Mouse (Mus musculus): ENCODE measurements around the gene Cntd1. TPM values are rescaled to one million over a fixed set of nuclear protein-coding genes. Genes with fewer than 3 reads are reported as not detected.

Gene Cntd1
- total RNA-seq, 4 experiments from 2014 or later, result 0.40 to 0.62 (median 0.57) TPM

DNA sequence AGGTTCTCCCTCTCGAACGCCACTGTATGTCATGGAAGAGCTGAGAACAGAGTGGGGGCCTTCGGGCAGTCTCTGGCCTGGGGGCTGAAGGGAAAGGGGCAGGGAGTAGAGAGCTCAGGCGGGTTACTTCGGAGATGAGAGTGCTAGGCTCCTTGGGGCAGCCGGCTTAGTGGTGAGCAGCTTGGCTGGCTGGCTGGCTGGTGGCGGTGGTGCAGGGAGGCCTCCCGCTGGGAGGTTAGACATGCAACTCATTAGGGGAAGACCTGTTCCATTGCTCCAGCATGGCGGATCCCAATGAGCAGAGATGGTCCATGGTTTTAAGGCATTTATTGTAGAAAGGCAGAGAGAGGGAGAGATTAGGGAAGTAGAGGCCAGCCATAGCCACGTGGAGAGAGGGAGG lies 55.2 kb downstream of the Cntd1 start:
- no peak for DNase-seq

- no peak for DNase-seq
Measured at GRCm38 (mm10) chr11:101334516-101334915, 55.7 kb downstream of the Cntd1 start.

- DNase-seq, result no peak
Measured at GRCm38 (mm10) chr11:101335685-101336084, 56.9 kb downstream of the Cntd1 start.

GRCm38 (mm10) chr11:101338123-101338760 lies 59.4 kb downstream of the Cntd1 start:
- no peak for DNase-seq

Other genes with a start within 250 kb of the Cntd1 start
- gene Naglu, start 209.0 kb upstream of the Cntd1 start, total RNA-seq (2022), result 10 to 100 TPM; 45.3 to 51.8 (median 49.6) TPM
- gene Hsd17b1, start 200.6 kb upstream of the Cntd1 start, total RNA-seq (2022), result 1 to 10 TPM; 1.7 to 2.4 (median 2.0) TPM
- 100 to 1,000 TPM in 2 of 4 experiments, 10 to 100 TPM in 2; 70.8 to 104 (median 89.9) TPM for gene Coasy, start 196.4 kb upstream of the Cntd1 start, total RNA-seq (2022)
- gene Mlx, start 191.7 kb upstream of the Cntd1 start, total RNA-seq (2022), result 10 to 100 TPM; 38.1 to 69.0 (median 47.6) TPM
- gene Psmc3ip, start 183.6 kb upstream of the Cntd1 start, total RNA-seq (2022), result 1 to 10 TPM; 3.6 to 5.9 (median 4.2) TPM
- gene Retreg3, start 159.1 kb upstream of the Cntd1 start, total RNA-seq (2022), result 10 to 100 TPM; 48.0 to 56.4 (median 50.8) TPM
- gene Tubg1, start 159.1 kb upstream of the Cntd1 start, total RNA-seq (2022), result 10 to 100 TPM; 34.2 to 43.3 (median 36.8) TPM
- gene Tubg2, start 123.1 kb upstream of the Cntd1 start, total RNA-seq (2022), result 10 to 100 TPM in 2 of 4 experiments, 1 to 10 TPM in 2; 6.1 to 11.1 (median 9.9) TPM
- 1 to 10 TPM; 5.7 to 7.4 (median 6.4) TPM for gene Cntnap1, start 108.5 kb upstream of the Cntd1 start, total RNA-seq (2022)
- 10 to 100 TPM; 26.9 to 44.3 (median 30.4) TPM for gene Plekhh3, start 107.7 kb upstream of the Cntd1 start, total RNA-seq (2022)
- gene Ccr10, start 103.6 kb upstream of the Cntd1 start, total RNA-seq (2022), result under 1 TPM; 0.15 to 0.70 (median 0.36) TPM
- 10 to 100 TPM; 39.9 to 59.3 (median 47.7) TPM for gene Ezh1, start 52.5 kb upstream of the Cntd1 start, total RNA-seq (2022)
- gene Ramp2, start 33.0 kb upstream of the Cntd1 start, total RNA-seq (2022), result 10 to 100 TPM; 26.3 to 56.5 (median 40.7) TPM
- gene Vps25, start 25.3 kb upstream of the Cntd1 start, total RNA-seq (2022), result 100 to 1,000 TPM; 109 to 120 (median 113) TPM
- 1 to 10 TPM; 2.8 to 6.7 (median 4.9) TPM for gene Wnk4, start 18.4 kb upstream of the Cntd1 start, total RNA-seq (2022)
- 10 to 100 TPM; 67.9 to 76.1 (median 74.4) TPM for gene Coa3, start 102 bp downstream of the Cntd1 start, total RNA-seq (2022)
- 100 to 1,000 TPM; 161 to 204 (median 178) TPM for gene Becn1, start 23.3 kb downstream of the Cntd1 start, total RNA-seq (2022)
- gene Psme3, start 37.2 kb downstream of the Cntd1 start, total RNA-seq (2022), result 100 to 1,000 TPM; 120 to 143 (median 125) TPM
- gene Aoc2, start 46.1 kb downstream of the Cntd1 start, total RNA-seq (2022), result 1 to 10 TPM; 4.9 to 10.0 (median 6.8) TPM
- 100 to 1,000 TPM in 1 of 4 experiments, 10 to 100 TPM in 3; 22.9 to 107 (median 42.7) TPM for gene Aoc3, start 51.6 kb downstream of the Cntd1 start, total RNA-seq (2022)
- 1 to 10 TPM; 2.7 to 5.1 (median 4.6) TPM for gene G6pc, start 88.5 kb downstream of the Cntd1 start, total RNA-seq (2022)
- gene Aarsd1, start 138.6 kb downstream of the Cntd1 start, total RNA-seq (2022), result 10 to 100 TPM; 33.7 to 41.1 (median 37.0) TPM
- 1 to 10 TPM; 1.7 to 8.4 (median 5.6) TPM for gene Gm27029, start 145.8 kb downstream of the Cntd1 start, total RNA-seq (2022)
- gene Rundc1, start 146.1 kb downstream of the Cntd1 start, total RNA-seq (2022), result 10 to 100 TPM; 31.4 to 37.4 (median 33.0) TPM
- 1 to 10 TPM; 3.5 to 8.7 (median 6.0) TPM for gene Ptges3l, start 146.3 kb downstream of the Cntd1 start, total RNA-seq (2022)
- 10 to 100 TPM; 48.6 to 99.3 (median 63.5) TPM for gene Rpl27, start 163.3 kb downstream of the Cntd1 start, total RNA-seq (2022)
- gene Ifi35, start 169.4 kb downstream of the Cntd1 start, total RNA-seq (2022), result 10 to 100 TPM; 34.4 to 50.3 (median 46.5) TPM
- gene Rnd2, start 186.0 kb downstream of the Cntd1 start, total RNA-seq (2022), result 10 to 100 TPM in 3 of 4 experiments, 1 to 10 TPM in 1; 9.2 to 23.8 (median 16.2) TPM
- gene Vat1, start 187.2 kb downstream of the Cntd1 start, total RNA-seq (2022), result 100 to 1,000 TPM; 135 to 192 (median 171) TPM

Measured in adrenal gland, adult 8-10 months (tissue).